Mouse (Mus musculus) hindlimb bud, embryonic 11.5 days (tissue): ENCODE data around the gene Pcid2.

Source experiments
- DNase-seq: peaks from one replicate; pipeline ENCODE4 v3.0.0-alpha.2; 2012; ENCODE audit warnings: low read depth, low spot score; ENCODE audit errors: extremely low spot score

The Pcid2 gene

GRCm38 (mm10) chr8:13105087-13105881 is at the start of gene Pcid2, which contains the start of gene Cul4a:
Gene Pcid2, minus strand, starts transcription at chr8:13105459.
Gene Cul4a, plus strand, starts transcription at chr8:13105621.
- peak; percentile 85 for DNase-seq

GRCm38 (mm10) chr8:13154099-13154498 is 48.8 kb upstream of the Pcid2 start:
- no peak for DNase-seq

GRCm38 (mm10) chr8:13150929-13151328 is 45.7 kb upstream of the Pcid2 start:
- DNase-seq, result no peak

GRCm38 (mm10) chr8:13149866-13150265 is 44.6 kb upstream of the Pcid2 start:
- DNase-seq, result no peak

- no peak for DNase-seq
These were observed 44.0 kb upstream of the Pcid2 start for GRCm38 (mm10) chr8:13149287-13149686.

- no peak for DNase-seq
These were observed 43.2 kb upstream of the Pcid2 start for GRCm38 (mm10) chr8:13148476-13148875.

GRCm38 (mm10) chr8:13141681-13142080 is 36.4 kb upstream of the Pcid2 start:
- no peak for DNase-seq

- DNase-seq, result no peak
These were observed 34.5 kb upstream of the Pcid2 start for GRCm38 (mm10) chr8:13139641-13140182.

GRCm38 (mm10) chr8:13132220-13132619 is 27.0 kb upstream of the Pcid2 start:
- peak; percentile 44 for DNase-seq

GRCm38 (mm10) chr8:13124897-13125296 is 19.6 kb upstream of the Pcid2 start:
- no peak for DNase-seq

GRCm38 (mm10) chr8:13122887-13123421 is 17.7 kb upstream of the Pcid2 start:
- DNase-seq, result no peak

GRCm38 (mm10) chr8:13120882-13121665 is 15.8 kb upstream of the Pcid2 start:
- DNase-seq, result no peak

- DNase-seq, result no peak
These were observed 13.3 kb upstream of the Pcid2 start for GRCm38 (mm10) chr8:13118516-13118915.

GRCm38 (mm10) chr8:13117096-13117495 is 11.8 kb upstream of the Pcid2 start:
- no peak for DNase-seq

- DNase-seq, result no peak
These were observed 8.0 kb upstream of the Pcid2 start for GRCm38 (mm10) chr8:13113232-13113631.

- no peak for DNase-seq
These were observed 6.7 kb upstream of the Pcid2 start for GRCm38 (mm10) chr8:13111917-13112316.

GRCm38 (mm10) chr8:13109416-13109960 is 4.2 kb upstream of the Pcid2 start:
- no peak for DNase-seq

GRCm38 (mm10) chr8:13108967-13109366 is 3.7 kb upstream of the Pcid2 start:
- DNase-seq, result no peak

- DNase-seq, result no peak
These were observed 2.9 kb upstream of the Pcid2 start for GRCm38 (mm10) chr8:13107990-13108638.

GRCm38 (mm10) chr8:13105908-13106551 is 771 bp upstream of the Pcid2 start:
- no peak for DNase-seq
